Mouse (Mus musculus) ES-E14 (cell line): ENCODE data around the gene Dock10.

Experiments used
- CHD2 ChIP-seq: IDR thresholded peaks from 2 replicates; pipeline ENCODE4 v1.6.1; 2014; ENCODE audit warnings: mild to moderate bottlenecking, low read depth, low read length, inconsistent platforms
- HCFC1 ChIP-seq: IDR thresholded peaks from 2 replicates; pipeline ENCODE4 v1.6.1; 2012; ENCODE audit warnings: low read length, inconsistent platforms, borderline replicate concordance; ENCODE audit not compliant: insufficient read depth
- MAFK ChIP-seq: IDR thresholded peaks from 2 replicates; pipeline ENCODE4 v1.6.1; 2014; ENCODE audit warnings: mild to moderate bottlenecking, low read depth, low read length, inconsistent platforms; ENCODE audit not compliant: insufficient read depth
- ZC3H11A ChIP-seq: IDR thresholded peaks from 2 replicates; pipeline ENCODE4 v1.6.1; 2012; ENCODE audit warnings: low read depth, mild to moderate bottlenecking, inconsistent platforms, low read length, borderline replicate concordance
- ZNF384 ChIP-seq: IDR thresholded peaks from 2 replicates; pipeline ENCODE4 v1.6.1; 2012; ENCODE audit warnings: low read depth, low read length, inconsistent platforms

GRCm38 (mm10) chr1:80755296-80756059 lies 2.8 kb downstream of the Dock10 start:
- no peak for TF ChIP-seq ZNF384
- TF ChIP-seq MAFK: no peak
- TF ChIP-seq HCFC1: no peak
- TF ChIP-seq CHD2: no peak
- no peak for TF ChIP-seq ZC3H11A
